Mouse (Mus musculus) stomach, embryonic 15.5 days (tissue): ENCODE results near the gene Eme2. TPM values are rescaled to one million over a fixed set of nuclear protein-coding genes. Genes with fewer than 3 reads are reported as not detected.

ENCODE experiments used
- ATAC-seq: fragments of 200-750 bp; cut with Nextera tagmentation; 2 replicates; pipeline ENCODE4 v1.8.0; 2017; ENCODE audit warnings: low read depth, moderate number of reproducible peaks, moderate TSS enrichment; ENCODE audit not compliant: insufficient read depth, low FRiP score
- H3K27ac ChIP-seq: fragments of 300-500 bp; sonication (generic); 2 replicates; pipeline ENCODE4 v1.5.1; 2015; ENCODE audit warnings: mild to moderate bottlenecking, inconsistent platforms
- H3K27me3 ChIP-seq: fragments of 300-500 bp; sonication (generic); replicated peaks from 2 replicates; pipeline ENCODE4 v1.6.1; 2015; ENCODE audit warnings: inconsistent platforms
- H3K36me3 ChIP-seq: fragments of 300-500 bp; sonication (generic); 2 replicates; pipeline ENCODE4 v1.6.1; 2015; ENCODE audit warnings: inconsistent platforms
- H3K4me1 ChIP-seq: fragments of 300-500 bp; sonication (generic); 2 replicates; pipeline ENCODE4 v1.6.1; 2015; ENCODE audit warnings: inconsistent platforms
- H3K4me2 ChIP-seq: fragments of 300-500 bp; sonication (generic); 2 replicates; pipeline ENCODE4 v1.6.1; 2015; ENCODE audit warnings: mild to moderate bottlenecking, inconsistent platforms
- H3K4me3 ChIP-seq: fragments of 300-500 bp; sonication (generic); replicated peaks from 2 replicates; pipeline ENCODE4 v1.5.1; 2015; ENCODE audit warnings: inconsistent platforms
- H3K9ac ChIP-seq: fragments of 300-500 bp; sonication (generic); 2 replicates; pipeline ENCODE4 v1.6.1; 2015; ENCODE audit warnings: inconsistent platforms
- H3K9me3 ChIP-seq: fragments of 300-500 bp; sonication (generic); 2 replicates; pipeline ENCODE4 v1.6.1; 2016; ENCODE audit warnings: inconsistent platforms
- WGBS: fragments of 180-500 bp; shearing (Covaris S2); methylation state at CpG from one replicate; pipeline ENCODE4 v1.1.7; 2015; 5-methylcytosine and 5-hydroxymethylcytosine counted together
- polyA plus RNA-seq: library from polyadenylated mRNA; unstranded; fragments of >200 nt; fragmentation: Nextera tagmentation; extraction: Ambion mirVana; gene quantifications from 2 replicates; pipeline ENCODE4 v1.2.1, GENCODE M21; 2015

Eme2 gene
- polyA plus RNA-seq, 1 experiment from 2014 or later: 26.3 TPM

- Histone ChIP-seq H3K9ac (no peak overlapping the region), H3K4me1 (peaks cover 10% of the 10 kb centered on the region), H3K27me3 (no peaks in the 10 kb centered on the region), H3K27ac (no peak overlapping the region), H3K9me3 (no peaks in the 10 kb centered on the region), H3K4me2 (no peak overlapping the region), H3K4me3 (no peak overlapping the region), H3K36me3 (no peaks in the 10 kb centered on the region)
- WGBS: 89% methylated on average over 1 of the region's 1 CpGs
- ATAC-seq: no peak
These were observed 47.5 kb downstream of the Eme2 start for GRCm38 (mm10) chr17:24847386-24847785.

GRCm38 (mm10) chr17:24844525-24844924 lies 50.4 kb downstream of the Eme2 start:
- ATAC-seq: no peak
- H3K36me3 ChIP-seq: no peaks in the 10 kb centered on the region
- 53% methylated on average over 9 of the region's 9 CpGs for WGBS
- peaks cover 5% of the 10 kb centered on the region for H3K4me1 ChIP-seq
- no peak overlapping the region for H3K4me2 ChIP-seq
- H3K4me3 ChIP-seq: no peak overlapping the region
- H3K9ac ChIP-seq: no peak overlapping the region
- H3K27ac ChIP-seq: no peak overlapping the region
- no peaks in the 10 kb centered on the region for H3K9me3 ChIP-seq
- H3K27me3 ChIP-seq: no peaks in the 10 kb centered on the region

- Histone ChIP-seq H3K4me2 (no peak overlapping the region), H3K4me1 (no peaks in the 10 kb centered on the region), H3K9ac (no peak overlapping the region), H3K27ac (no peak overlapping the region), H3K27me3 (no peaks in the 10 kb centered on the region), H3K36me3 (no peaks in the 10 kb centered on the region), H3K9me3 (no peaks in the 10 kb centered on the region), H3K4me3 (no peak overlapping the region)
- no peak for ATAC-seq
- 51% methylated on average over 2 of the region's 2 CpGs for WGBS
These were observed 52.3 kb downstream of the Eme2 start for GRCm38 (mm10) chr17:24842631-24843030.

- H3K27me3 ChIP-seq: no peaks in the 10 kb centered on the region
- no peak overlapping the region for H3K4me3 ChIP-seq
- no peaks in the 10 kb centered on the region for H3K4me1 ChIP-seq
- WGBS: 49% methylated on average over 4 of the region's 4 CpGs
- H3K9me3 ChIP-seq: no peaks in the 10 kb centered on the region
- no peak overlapping the region for H3K27ac ChIP-seq
- no peak overlapping the region for H3K4me2 ChIP-seq
- H3K9ac ChIP-seq: no peak overlapping the region
- ATAC-seq: no peak
- H3K36me3 ChIP-seq: no peaks in the 10 kb centered on the region
These were observed 53.8 kb downstream of the Eme2 start for GRCm38 (mm10) chr17:24841133-24841532.

- Histone ChIP-seq H3K27ac (peak overlapping the region; percentile 67; the same call in 1 of the 2 replicates), H3K36me3 (no peaks in the 10 kb centered on the region), H3K9ac (no peak overlapping the region), H3K9me3 (no peaks in the 10 kb centered on the region), H3K4me2 (no peak overlapping the region), H3K4me3 (no peak overlapping the region), H3K4me1 (no peaks in the 10 kb centered on the region), H3K27me3 (peaks cover 4% of the 10 kb centered on the region; the same call in 1 of the 2 replicates)
- ATAC-seq: no peak
- 45% methylated on average over 5 of the region's 5 CpGs for WGBS
These were observed 54.5 kb downstream of the Eme2 start for GRCm38 (mm10) chr17:24840341-24840740.

- Histone ChIP-seq H3K27me3 (peaks cover 4% of the 10 kb centered on the region; the same call in 1 of the 2 replicates), H3K27ac (peak within 1 kb of the TSS; percentile 67; the same call in 1 of the 2 replicates)
- WGBS: 52% methylated on average over 8 of the region's 8 CpGs
These were observed 55.0 kb downstream of the Eme2 start, which contains the start of gene Hagh for GRCm38 (mm10) chr17:24839842-24840241. Hagh (plus strand) TSS chr17:24840143.

More at GRCm38 (mm10) chr17:24839842-24840241, 55.0 kb downstream of the Eme2 start, which contains the start of gene Hagh:
- H3K9ac ChIP-seq: no peak within 1 kb of the TSS
- no peak within 1 kb of the TSS for H3K4me2 ChIP-seq
- no peaks in the 10 kb centered on the region for H3K36me3 ChIP-seq
- no peaks in the 10 kb centered on the region for H3K4me1 ChIP-seq
- H3K4me3 ChIP-seq: no peak within 1 kb of the TSS
- ATAC-seq: no peak
- H3K9me3 ChIP-seq: no peaks in the 10 kb centered on the region

Other genes with a start within 250 kb of the Eme2 start
- gene Slc9a3r2, start 244.8 kb downstream of the Eme2 start, polyA plus RNA-seq: 51.0 and 53.7 TPM in 2 replicates
- gene Npw, start 236.6 kb downstream of the Eme2 start, polyA plus RNA-seq: 0.30 and 0.46 TPM in 2 replicates
- gene Zfp598, start 225.4 kb downstream of the Eme2 start, polyA plus RNA-seq: 19.3 and 22.1 TPM in 2 replicates
- 6.3 and 6.9 TPM in 2 replicates for gene Syngr3, start 205.1 kb downstream of the Eme2 start, polyA plus RNA-seq
- gene Gfer, start 198.9 kb downstream of the Eme2 start, polyA plus RNA-seq: 40.9 and 44.1 TPM in 2 replicates
- 3.2 and 3.5 TPM in 2 replicates for gene Noxo1, start 198.9 kb downstream of the Eme2 start, polyA plus RNA-seq
- 64.4 and 68.0 TPM in 2 replicates for gene Tbl3, start 187.4 kb downstream of the Eme2 start, polyA plus RNA-seq
- 0.19 TPM in 1 of 2 replicates, not detected in the other for gene Rnf151, start 177.0 kb downstream of the Eme2 start, polyA plus RNA-seq
- 1,497 and 1,515 TPM in 2 replicates for gene Rps2, start 177.0 kb downstream of the Eme2 start, polyA plus RNA-seq
- 238 and 259 TPM in 2 replicates for gene Ndufb10, start 170.6 kb downstream of the Eme2 start, polyA plus RNA-seq
- gene Rpl3l, start 167.3 kb downstream of the Eme2 start, polyA plus RNA-seq: 0.15 TPM in 1 of 2 replicates, not detected in the other
- 37.0 and 41.4 TPM in 2 replicates for gene Msrb1, start 158.4 kb downstream of the Eme2 start, polyA plus RNA-seq
- 1.1 and 1.5 TPM in 2 replicates for gene Hs3st6, start 142.1 kb downstream of the Eme2 start, polyA plus RNA-seq
- gene Meiob, start 90.8 kb downstream of the Eme2 start, polyA plus RNA-seq: 0.08 TPM in 1 of 2 replicates, not detected in the other
- 49.1 and 49.3 TPM in 2 replicates for gene Hagh, start 54.9 kb downstream of the Eme2 start, polyA plus RNA-seq
- gene Fahd1, start 44.7 kb downstream of the Eme2 start, polyA plus RNA-seq: 34.5 and 35.4 TPM in 2 replicates
- gene Igfals, start 29.1 kb downstream of the Eme2 start, polyA plus RNA-seq: 3.9 and 4.0 TPM in 2 replicates
- 49.0 and 49.6 TPM in 2 replicates for gene Nubp2, start 8.7 kb downstream of the Eme2 start, polyA plus RNA-seq
- gene Spsb3, start 8.4 kb downstream of the Eme2 start, polyA plus RNA-seq: 32.1 and 32.5 TPM in 2 replicates
- 102 and 112 TPM in 2 replicates for gene Mrps34, start within 50 bp of the Eme2 start, polyA plus RNA-seq
- 77.5 and 79.8 TPM in 2 replicates for gene Nme3, start 1.4 kb upstream of the Eme2 start, polyA plus RNA-seq
- 29.2 and 31.3 TPM in 2 replicates for gene Mapk8ip3, start 41.9 kb upstream of the Eme2 start, polyA plus RNA-seq
- 183 and 204 TPM in 2 replicates for gene Jpt2, start 65.6 kb upstream of the Eme2 start, polyA plus RNA-seq
- gene Cramp1l, start 120.7 kb upstream of the Eme2 start, polyA plus RNA-seq: 7.1 and 7.6 TPM in 2 replicates
- 18.9 and 21.6 TPM in 2 replicates for gene Ift140, start 121.0 kb upstream of the Eme2 start, polyA plus RNA-seq
- gene Tmem204, start 188.5 kb upstream of the Eme2 start, polyA plus RNA-seq: 23.5 and 23.7 TPM in 2 replicates
- gene Telo2, start 220.9 kb upstream of the Eme2 start, polyA plus RNA-seq: 38.6 and 40.2 TPM in 2 replicates
- 0.12 and 0.36 TPM in 2 replicates for gene Ptx4, start 225.7 kb upstream of the Eme2 start, polyA plus RNA-seq
- 18.1 and 21.1 TPM in 2 replicates for gene Clcn7, start 238.3 kb upstream of the Eme2 start, polyA plus RNA-seq